Mouse (Mus musculus) forebrain, embryonic 12.5 days (tissue): ENCODE data around the gene Mark1. TPM values are rescaled to one million over a fixed set of nuclear protein-coding genes. Genes with fewer than 3 reads are reported as not detected.

Experiments
- ATAC-seq: fragments of 200-750 bp; cut with Nextera tagmentation; 2 replicates; pipeline ENCODE4 v1.8.0; 2017; ENCODE audit warnings: moderate TSS enrichment; ENCODE audit not compliant: low FRiP score
- H3K27ac ChIP-seq: fragments of 300-500 bp; sonication (generic); 2 replicates; pipeline ENCODE4 v1.5.1; 2016; ENCODE audit warnings: mild to moderate bottlenecking
- H3K27me3 ChIP-seq: fragments of 300-500 bp; sonication (generic); 2 replicates; pipeline ENCODE4 v1.6.1; 2016; ENCODE audit warnings: mild to moderate bottlenecking
- H3K36me3 ChIP-seq: fragments of 300-500 bp; sonication (generic); replicated peaks from 2 replicates; pipeline ENCODE4 v1.6.1; 2016; ENCODE audit warnings: mild to moderate bottlenecking
- H3K4me1 ChIP-seq: fragments of 300-500 bp; sonication (generic); 2 replicates; pipeline ENCODE4 v1.6.1; 2016
- H3K4me2 ChIP-seq: fragments of 300-500 bp; sonication (generic); 2 replicates; pipeline ENCODE4 v1.6.1; 2016; ENCODE audit warnings: mild to moderate bottlenecking, moderate library complexity
- H3K4me3 ChIP-seq: fragments of 300-500 bp; sonication (generic); replicated peaks from 2 replicates; pipeline ENCODE4 v1.5.1; 2016; ENCODE audit warnings: mild to moderate bottlenecking
- H3K9ac ChIP-seq: fragments of 300-500 bp; sonication (generic); 2 replicates; pipeline ENCODE4 v1.6.1; 2016; ENCODE audit warnings: mild to moderate bottlenecking
- H3K9me3 ChIP-seq: fragments of 300-500 bp; sonication (generic); 2 replicates; pipeline ENCODE4 v1.6.1; 2016
- WGBS: fragments of 180-500 bp; shearing (Covaris S2); methylation state at CpG from one replicate; pipeline ENCODE4 v1.1.7; 2016; 5-methylcytosine and 5-hydroxymethylcytosine counted together
- polyA plus RNA-seq: library from polyadenylated mRNA; unstranded; fragments of >200 nt; fragmentation: Nextera tagmentation; extraction: Ambion mirVana; gene quantifications from 2 replicates; pipeline ENCODE4 v1.2.1, GENCODE M21; 2016

The Mark1 gene
- 8.2 and 8.4 TPM in 2 replicates for polyA plus RNA-seq

DNA sequence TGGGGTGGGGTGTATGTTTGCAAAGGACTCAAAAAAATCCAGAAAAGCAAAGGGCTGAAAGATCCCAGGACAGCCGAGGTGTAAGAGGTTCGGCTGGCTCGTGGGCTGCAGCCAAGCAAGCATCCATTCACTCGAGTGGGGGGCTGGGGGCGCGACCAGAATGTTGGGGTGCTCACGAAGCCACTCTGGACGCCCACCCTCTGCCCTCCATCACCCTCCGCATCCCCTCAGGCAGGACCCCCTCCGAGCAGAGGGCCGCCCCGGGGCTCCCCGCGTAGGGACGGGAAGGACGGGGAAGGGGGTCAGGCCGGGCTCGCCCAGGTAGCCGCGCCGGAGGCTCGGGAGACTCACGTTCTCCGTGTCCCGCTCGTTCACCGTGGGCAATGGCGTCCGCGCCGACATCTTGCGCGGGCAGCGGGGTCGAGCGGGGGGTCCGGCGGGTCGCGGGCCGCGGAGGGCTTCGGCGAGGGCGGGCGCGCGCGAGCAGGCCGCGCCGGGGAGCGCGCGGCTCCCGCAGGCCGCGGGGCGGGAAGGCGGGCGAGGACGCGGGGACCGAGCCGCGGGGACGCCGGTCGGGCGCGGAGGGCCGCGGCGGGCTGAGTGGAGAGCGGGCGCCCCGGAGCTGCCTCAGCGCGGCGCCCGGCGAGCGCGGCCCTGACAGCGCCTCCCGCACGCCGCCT, at the start of gene Mark1:
Gene Mark1 (minus strand): TSS at position 500 of the 680 bp plus-strand sequence.
- Histone ChIP-seq H3K9me3 (no peaks in the 10 kb centered on the region), H3K36me3 (no peaks in the 10 kb centered on the region), H3K4me3 (peak within 1 kb of the TSS; percentile 90), H3K4me1 (peaks cover 35% of the 10 kb centered on the region), H3K27ac (peak within 1 kb of the TSS; percentile 84), H3K27me3 (peaks cover 6% of the 10 kb centered on the region; the same call in 1 of the 2 replicates), H3K4me2 (peak within 1 kb of the TSS; percentile 84), H3K9ac (peak within 1 kb of the TSS; percentile 96)
- under 1% methylated on average over 66 of the region's 88 CpGs for WGBS
- ATAC-seq: peak; percentile 50

GRCm38 (mm10) chr1:185047516-185048247, 48.3 kb upstream of the Mark1 start:
- Histone ChIP-seq H3K36me3 (no peaks in the 10 kb centered on the region), H3K27ac (no peak overlapping the region), H3K4me3 (no peak overlapping the region), H3K4me2 (no peak overlapping the region), H3K9ac (no peak overlapping the region), H3K27me3 (no peaks in the 10 kb centered on the region), H3K4me1 (no peaks in the 10 kb centered on the region), H3K9me3 (no peaks in the 10 kb centered on the region)
- no peak for ATAC-seq
- 87% methylated on average over 12 of the region's 12 CpGs for WGBS

DNA sequence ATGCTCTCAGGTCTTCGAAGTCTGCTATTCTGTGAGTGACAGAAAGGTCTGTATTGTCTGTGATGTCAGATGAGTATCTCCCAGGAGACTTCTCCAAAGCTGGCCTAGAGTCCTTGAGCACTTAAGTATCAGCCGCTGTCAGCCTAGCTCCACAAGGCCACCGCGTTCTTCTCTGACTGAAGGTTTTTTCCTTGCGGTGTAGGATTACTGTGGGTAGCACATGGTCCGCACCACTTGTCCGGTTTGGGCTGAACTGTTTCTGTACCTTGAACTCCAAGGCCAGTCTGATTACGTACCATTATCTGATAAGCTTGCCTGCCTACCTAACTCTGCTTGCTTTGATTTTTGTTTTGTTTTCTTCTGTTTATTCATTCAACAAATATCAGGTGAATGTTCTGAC, 47.1 kb upstream of the Mark1 start:
- Histone ChIP-seq H3K9ac (no peak overlapping the region), H3K27ac (no peak overlapping the region), H3K4me3 (no peak overlapping the region), H3K4me1 (no peaks in the 10 kb centered on the region), H3K27me3 (no peaks in the 10 kb centered on the region), H3K4me2 (no peak overlapping the region), H3K36me3 (no peaks in the 10 kb centered on the region), H3K9me3 (no peaks in the 10 kb centered on the region)
- no peak for ATAC-seq
- 90% methylated on average over 8 of the region's 8 CpGs for WGBS

GRCm38 (mm10) chr1:185038183-185038686, 38.9 kb upstream of the Mark1 start:
- H3K4me3 ChIP-seq: no peak overlapping the region
- 70% methylated on average over 7 of the region's 7 CpGs for WGBS
- no peaks in the 10 kb centered on the region for H3K4me1 ChIP-seq
- no peaks in the 10 kb centered on the region for H3K9me3 ChIP-seq
- no peak overlapping the region for H3K9ac ChIP-seq
- H3K27me3 ChIP-seq: no peaks in the 10 kb centered on the region
- no peaks in the 10 kb centered on the region for H3K36me3 ChIP-seq
- no peak overlapping the region for H3K27ac ChIP-seq
- no peak for ATAC-seq
- no peak overlapping the region for H3K4me2 ChIP-seq

- 86% methylated on average over 10 of the region's 10 CpGs for WGBS
- no peaks in the 10 kb centered on the region for H3K9me3 ChIP-seq
- no peak overlapping the region for H3K9ac ChIP-seq
- no peaks in the 10 kb centered on the region for H3K4me1 ChIP-seq
- no peak overlapping the region for H3K27ac ChIP-seq
- H3K36me3 ChIP-seq: no peaks in the 10 kb centered on the region
- ATAC-seq: no peak
- no peak overlapping the region for H3K4me2 ChIP-seq
- H3K4me3 ChIP-seq: no peak overlapping the region
- no peaks in the 10 kb centered on the region for H3K27me3 ChIP-seq
These were observed 31.2 kb upstream of the Mark1 start for GRCm38 (mm10) chr1:185030565-185030964.

GRCm38 (mm10) chr1:185020429-185021168, 21.2 kb upstream of the Mark1 start:
- no peak overlapping the region for H3K27ac ChIP-seq
- H3K4me1 ChIP-seq: peaks cover 12% of the 10 kb centered on the region; the same call in 1 of the 2 replicates
- H3K9ac ChIP-seq: no peak overlapping the region
- peak; percentile 27; the same call in 1 of the 2 replicates for ATAC-seq
- H3K4me3 ChIP-seq: no peak overlapping the region
- H3K27me3 ChIP-seq: no peaks in the 10 kb centered on the region
- no peaks in the 10 kb centered on the region for H3K36me3 ChIP-seq
- no peaks in the 10 kb centered on the region for H3K9me3 ChIP-seq
- H3K4me2 ChIP-seq: no peak overlapping the region
- 78% methylated on average over 13 of the region's 13 CpGs for WGBS

GRCm38 (mm10) chr1:185012566-185012965, 13.2 kb upstream of the Mark1 start:
- Histone ChIP-seq H3K27ac (no peak overlapping the region), H3K9me3 (no peaks in the 10 kb centered on the region), H3K4me1 (no peaks in the 10 kb centered on the region), H3K4me2 (no peak overlapping the region), H3K4me3 (no peak overlapping the region), H3K9ac (no peak overlapping the region), H3K27me3 (no peaks in the 10 kb centered on the region), H3K36me3 (no peaks in the 10 kb centered on the region)
- WGBS: 87% methylated on average over 3 of the region's 3 CpGs
- ATAC-seq: no peak

DNA sequence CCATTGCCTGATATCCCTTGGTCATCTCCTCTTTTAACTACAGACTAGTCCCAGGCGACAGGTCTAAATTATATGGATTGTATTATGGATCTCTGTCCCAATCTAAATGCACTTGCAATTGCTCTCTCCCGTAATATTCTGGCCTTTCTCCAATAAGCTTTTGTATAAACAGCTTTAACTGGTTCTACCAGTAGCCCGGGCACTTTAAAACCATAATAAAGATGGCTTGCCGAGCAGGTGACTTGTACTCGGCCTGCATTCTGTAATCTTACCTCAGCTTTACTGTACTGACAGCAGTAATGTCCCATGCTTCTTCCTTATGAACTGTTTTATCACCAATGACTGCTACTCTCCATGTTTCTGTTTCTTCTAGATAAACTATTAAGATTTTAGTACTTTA, 7.7 kb upstream of the Mark1 start:
- Histone ChIP-seq H3K4me2 (no peak overlapping the region), H3K4me1 (no peaks in the 10 kb centered on the region), H3K9me3 (no peaks in the 10 kb centered on the region), H3K27me3 (no peaks in the 10 kb centered on the region), H3K36me3 (no peaks in the 10 kb centered on the region), H3K4me3 (no peak overlapping the region), H3K27ac (no peak overlapping the region), H3K9ac (no peak overlapping the region)
- WGBS: 92% methylated on average over 5 of the region's 5 CpGs
- no peak for ATAC-seq

DNA sequence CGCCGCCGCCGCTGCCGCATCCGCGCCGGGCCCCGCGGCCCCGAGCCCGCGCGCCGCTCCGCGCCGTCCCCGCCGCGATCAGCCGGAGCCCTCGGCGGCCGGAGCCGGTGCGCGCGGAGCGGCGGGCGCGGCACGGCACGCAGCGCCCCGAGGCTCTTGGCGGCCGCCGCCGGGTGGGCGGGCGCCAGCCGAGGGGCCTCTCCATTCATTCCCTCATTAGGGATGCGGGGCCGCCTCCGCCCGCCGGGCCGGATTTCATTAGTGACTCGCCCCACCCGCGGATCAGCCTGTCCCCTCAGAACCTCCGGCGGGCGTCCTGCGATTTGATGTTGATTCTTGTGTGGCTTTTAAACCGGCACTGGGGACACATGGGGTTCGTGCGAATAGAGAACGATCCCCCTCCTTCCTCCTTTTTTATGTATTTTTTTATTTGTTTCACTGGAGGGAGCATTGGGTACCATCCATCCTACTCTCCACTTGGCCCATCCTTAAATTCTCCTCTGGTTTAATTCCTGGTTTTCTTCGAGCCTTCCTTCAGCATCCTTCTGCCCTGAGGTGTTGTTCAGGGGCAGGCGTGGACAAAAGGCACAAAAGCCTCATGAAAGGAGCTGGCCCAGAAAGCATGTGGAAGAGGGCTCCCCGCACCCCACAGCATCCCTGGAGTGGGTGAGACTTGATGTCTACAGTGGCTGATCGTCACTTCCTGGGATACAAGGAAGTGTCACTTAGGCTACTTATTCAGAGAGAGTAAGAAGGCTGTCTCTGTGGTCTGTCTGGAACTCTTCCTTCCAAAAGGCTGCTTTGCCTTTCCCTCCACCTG, 620 bp upstream of the Mark1 start:
- H3K4me2 ChIP-seq: peak overlapping the region; percentile 84
- peak overlapping the region; percentile 96 for H3K9ac ChIP-seq
- 1% methylated on average over 31 of the region's 65 CpGs for WGBS
- no peaks in the 10 kb centered on the region for H3K36me3 ChIP-seq
- peaks cover 33% of the 10 kb centered on the region for H3K4me1 ChIP-seq
- H3K27ac ChIP-seq: peak overlapping the region; percentile 84
- H3K27me3 ChIP-seq: peaks cover 6% of the 10 kb centered on the region; the same call in 1 of the 2 replicates
- peak overlapping the region; percentile 90 for H3K4me3 ChIP-seq
- no peaks in the 10 kb centered on the region for H3K9me3 ChIP-seq
- ATAC-seq: peak; percentile 81

DNA sequence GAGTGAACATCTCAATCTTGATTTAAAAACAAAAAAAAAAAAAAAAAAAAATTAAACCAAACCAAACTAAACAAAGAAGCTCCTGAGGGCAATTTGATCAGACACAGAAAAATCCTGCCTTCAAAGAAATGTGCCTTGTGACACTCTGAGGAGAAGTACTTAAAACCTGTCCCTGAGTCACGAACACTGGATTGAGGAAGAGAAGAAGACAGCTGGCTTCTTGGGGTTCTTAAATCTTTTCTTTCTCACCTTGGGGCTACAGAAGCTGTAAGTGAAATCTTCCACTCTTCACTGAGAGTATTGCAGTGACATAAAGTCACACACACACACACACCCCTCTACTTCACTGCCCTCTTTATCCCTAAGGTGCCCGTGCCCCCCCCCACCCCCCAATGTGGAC, 739 bp downstream of the Mark1 start:
- Histone ChIP-seq H3K27ac (peak overlapping the region; percentile 82; the same call in 1 of the 2 replicates), H3K9me3 (no peaks in the 10 kb centered on the region), H3K4me2 (peak overlapping the region; percentile 84), H3K9ac (peak overlapping the region; percentile 96), H3K4me3 (peak overlapping the region; percentile 90), H3K4me1 (peaks cover 35% of the 10 kb centered on the region), H3K27me3 (peaks cover 6% of the 10 kb centered on the region; the same call in 1 of the 2 replicates), H3K36me3 (no peaks in the 10 kb centered on the region)
- ATAC-seq: peak; percentile 24
- WGBS: 6% methylated on average over 2 of the region's 2 CpGs

GRCm38 (mm10) chr1:184998161-184998560, 1.2 kb downstream of the Mark1 start:
- H3K27me3 ChIP-seq: peaks cover 6% of the 10 kb centered on the region; the same call in 1 of the 2 replicates
- H3K4me3 ChIP-seq: peak overlapping the region; percentile 90
- H3K4me1 ChIP-seq: peaks cover 35% of the 10 kb centered on the region
- H3K36me3 ChIP-seq: no peaks in the 10 kb centered on the region
- H3K4me2 ChIP-seq: peak overlapping the region; percentile 84
- no peak overlapping the region for H3K27ac ChIP-seq
- no peak for ATAC-seq
- WGBS: 26% methylated on average over 9 of the region's 9 CpGs
- H3K9ac ChIP-seq: peak overlapping the region; percentile 61
- H3K9me3 ChIP-seq: no peaks in the 10 kb centered on the region
